Mouse (Mus musculus) liver, postnatal 0 days (tissue): ENCODE measurements around the gene Kcnf1.

Experiments used
- CTCF ChIP-seq: sonication (generic); IDR thresholded peaks from 2 replicates; pipeline ENCODE4 v1.5.1; 2016; ENCODE audit warnings: antibody characterized with exemption, low read depth
- EP300 ChIP-seq: IDR thresholded peaks from 2 replicates; pipeline ENCODE4 v1.6.1; 2016; ENCODE audit warnings: antibody characterized with exemption, low read depth, mild to moderate bottlenecking

- TF ChIP-seq CTCF: no peak
- no peak for TF ChIP-seq EP300
Measured at GRCm38 (mm10) chr12:17202492-17203322, 26.0 kb upstream of the Kcnf1 start.
